In the genomic region with DNA sequence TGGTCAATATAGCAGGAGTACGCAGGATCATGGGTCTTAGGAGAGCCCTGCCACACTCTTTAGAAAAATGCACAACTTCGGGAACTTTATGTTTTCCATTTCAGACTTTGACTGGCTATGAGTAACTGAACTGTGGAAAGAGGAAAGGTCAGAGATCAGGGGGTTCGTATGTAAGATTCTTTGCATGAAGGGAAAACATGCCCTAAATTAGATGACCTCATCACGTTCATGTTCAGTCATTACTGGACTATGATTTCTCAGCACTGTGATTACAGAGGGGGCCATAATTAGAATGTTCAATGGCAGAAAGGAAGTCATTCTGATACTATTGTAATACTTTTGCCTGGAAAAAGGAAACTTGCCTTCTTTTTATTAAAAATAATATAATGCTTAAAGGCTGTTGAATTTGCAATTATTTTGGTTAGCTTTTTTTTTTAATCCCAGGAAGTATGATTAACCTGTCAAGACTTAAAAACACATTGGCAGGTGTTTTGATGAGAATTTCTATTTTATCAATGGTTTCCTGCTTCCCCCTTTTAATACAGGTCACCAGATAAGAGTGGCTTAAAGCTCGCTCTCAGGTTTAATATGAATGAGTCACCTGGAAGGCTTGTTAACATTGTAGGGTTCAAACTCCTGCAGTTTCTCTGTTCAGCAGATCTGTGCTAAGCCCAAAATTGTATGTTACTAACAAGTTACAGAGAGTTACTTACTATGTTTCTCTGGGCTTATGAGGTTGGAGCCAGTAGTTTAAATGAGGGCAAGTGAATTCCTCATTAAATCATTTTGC, we compare ENCODE assay signal across 28 mouse cellular contexts. TPM values are rescaled to one million over a fixed set of nuclear protein-coding genes. Genes with fewer than 3 reads are reported as not detected.
"Had no signal": no experiment of that assay in that cellular context is flagged by ENCODE, and none has a peak within 500 bp of the region (broad histone marks: within the 10 kb centered on the region; RNA-seq: fewer than 3 reads in every experiment).

No protein-coding gene starts in this region.

- H3K36me3 ChIP-seq: embryonic facial prominence, embryonic 10.5 days; embryonic facial prominence, embryonic 12.5 days; embryonic facial prominence, embryonic 13.5 days; embryonic facial prominence, embryonic 15.5 days; forebrain, embryonic 10.5 days; forebrain, embryonic 12.5 days; forebrain, embryonic 15.5 days had no signal

- H3K27ac ChIP-seq: embryonic facial prominence, embryonic 10.5 days; embryonic facial prominence, embryonic 12.5 days; embryonic facial prominence, embryonic 13.5 days; embryonic facial prominence, embryonic 15.5 days; forebrain, embryonic 10.5 days; forebrain, embryonic 12.5 days; forebrain, embryonic 13.5 days; forebrain, embryonic 15.5 days; gastrocnemius, adult 2 months had no signal

- H3K4me2 ChIP-seq: embryonic facial prominence, embryonic 12.5 days; embryonic facial prominence, embryonic 13.5 days; embryonic facial prominence, embryonic 15.5 days; forebrain, embryonic 12.5 days; forebrain, embryonic 13.5 days; forebrain, embryonic 15.5 days had no signal

- H3K4me1 ChIP-seq: embryonic facial prominence, embryonic 10.5 days; embryonic facial prominence, embryonic 12.5 days; embryonic facial prominence, embryonic 13.5 days; embryonic facial prominence, embryonic 15.5 days had no signal

- H3K27me3 ChIP-seq: embryonic facial prominence, embryonic 12.5 days; embryonic facial prominence, embryonic 13.5 days; embryonic facial prominence, embryonic 15.5 days; forebrain, embryonic 12.5 days; forebrain, embryonic 13.5 days; forebrain, embryonic 15.5 days had no signal

- ATAC-seq: forebrain, embryonic 13.5 days; forebrain, embryonic 14.5 days; forebrain, embryonic 15.5 days; forebrain, embryonic 16.5 days; forebrain, postnatal 0 days had no signal

- H3K9ac ChIP-seq: embryonic facial prominence, embryonic 12.5 days; embryonic facial prominence, embryonic 13.5 days; embryonic facial prominence, embryonic 15.5 days; forebrain, embryonic 12.5 days; forebrain, embryonic 13.5 days; forebrain, embryonic 15.5 days; forebrain, postnatal 0 days had no signal

- H3K9me3 ChIP-seq: embryonic facial prominence, embryonic 10.5 days; embryonic facial prominence, embryonic 12.5 days; embryonic facial prominence, embryonic 13.5 days; embryonic facial prominence, embryonic 15.5 days; forebrain, embryonic 10.5 days; forebrain, embryonic 12.5 days; forebrain, embryonic 13.5 days; forebrain, embryonic 15.5 days had no signal

- H3K4me3 ChIP-seq: embryonic facial prominence, embryonic 10.5 days; embryonic facial prominence, embryonic 12.5 days; embryonic facial prominence, embryonic 13.5 days; embryonic facial prominence, embryonic 15.5 days; erythroblast, embryonic 14.5 days; forebrain, embryonic 10.5 days; forebrain, embryonic 12.5 days; forebrain, embryonic 13.5 days; forebrain, embryonic 15.5 days; gastrocnemius, adult 2 months had no signal

- DNase-seq: cerebellum, adult 2 months; cerebellum, adult 8-10 months; cerebellum, adult 9-10 months; cerebellum, adult 9-11 months; cerebellum, postnatal 10 days; cerebellum, postnatal 14 days; cerebellum, postnatal 25 days; cerebellum, postnatal 36 days; embryo, embryonic 11 days; forebrain, postnatal 0 days; gastrocnemius, adult 2 months; gastrocnemius, postnatal 10 days; gastrocnemius, postnatal 14 days; gastrocnemius, postnatal 25 days; gastrocnemius, postnatal 36 days; heart, adult 11 months; heart, adult 18-20 months had no signal

RNA-seq across cellular contexts. Expression of gene Nectin3, which starts 34.3 kb away (rescaled TPM):
- polyA plus RNA-seq: erythroblast, embryonic 14.5 days had no signal
